Mouse (Mus musculus): ENCODE data around the gene Wdr86.

DNA sequence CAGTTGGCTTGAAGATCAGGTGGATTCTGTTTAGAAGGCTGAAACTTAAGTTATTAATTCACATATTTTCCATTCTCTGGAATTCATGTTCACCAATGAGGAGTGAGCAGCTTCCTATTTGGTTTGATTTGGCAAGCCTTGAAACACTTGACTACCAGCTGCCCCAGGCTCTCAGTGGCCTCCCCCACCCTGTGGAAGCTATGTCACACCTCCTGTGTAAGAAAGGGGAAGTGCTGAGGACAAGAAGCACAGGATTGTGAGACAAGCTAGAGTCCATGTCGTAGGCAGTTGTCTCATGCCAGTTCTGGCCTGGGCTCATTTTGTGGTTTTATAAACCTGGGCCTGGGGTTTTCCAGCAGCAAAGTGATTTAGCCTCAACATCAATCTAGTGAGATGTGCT is 42.8 kb downstream of the Wdr86 start:
- TF ChIP-seq CTCF (IDR thresholded peaks at IDR 0.05; ENCODE audit: insufficient read depth, low read depth, low read length), result no peak
- TF ChIP-seq POLR2A (IDR thresholded peaks at IDR 0.05; ENCODE audit: insufficient read depth, low read depth, low read length), result no peak

All from olfactory bulb, adult 2 months (tissue).